Mouse (Mus musculus): ENCODE results near the gene Rsph3b. TPM values are rescaled to one million over a fixed set of nuclear protein-coding genes. Genes with fewer than 3 reads are reported as not detected.
"Not testable (repeated sequence)": the region's sequence is repeated elsewhere in the genome, so short reads cannot be mapped to it uniquely, and the experiment has no call there.

Rsph3b gene
- polyA plus RNA-seq, 1 experiment: 4.9 TPM

DNA sequence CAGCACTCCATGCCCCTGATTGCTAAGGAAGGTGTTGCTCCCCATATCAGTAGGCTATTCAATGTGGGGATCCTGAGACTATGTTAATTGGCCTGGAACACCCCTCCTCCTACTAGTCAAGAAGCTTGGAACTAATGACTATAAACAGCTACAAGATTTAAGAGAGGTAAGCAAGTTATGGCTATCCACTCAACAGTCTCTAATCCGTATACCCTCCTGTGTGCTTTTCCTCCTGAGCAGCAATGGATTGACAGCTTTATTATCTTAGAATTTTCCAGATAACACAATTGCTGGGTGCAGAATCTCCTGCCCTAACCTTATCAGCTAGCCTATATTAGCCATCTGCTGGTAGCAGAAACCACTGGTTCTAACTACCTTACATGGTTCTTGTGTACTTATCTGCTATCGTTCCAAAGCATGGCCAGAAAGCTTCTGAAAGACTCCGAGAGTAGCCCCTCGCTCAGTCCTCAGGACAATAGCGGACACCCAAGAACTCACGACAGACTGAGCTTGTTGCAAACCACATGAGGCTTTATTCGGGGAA lies 28.1 kb downstream of the Rsph3b start:
- H3K4me3 ChIP-seq (replicated peaks; ENCODE audit: control insufficient read depth, low read depth, low read length); H3K4me1 ChIP-seq (ENCODE audit: control insufficient read depth, insufficient read depth, low read length); H3K27ac ChIP-seq (ENCODE audit: control insufficient read depth, insufficient read depth, low read depth, low read length, poor library complexity): not testable (repeated sequence)
- 72% methylated on average over 7 of the region's 7 CpGs for WGBS

GRCm38 (mm10) chr17:6919388-6919787 lies 29.1 kb downstream of the Rsph3b start:
- not testable (repeated sequence) for H3K27ac ChIP-seq (ENCODE audit: control insufficient read depth, insufficient read depth, low read depth, low read length, poor library complexity); H3K4me3 ChIP-seq (replicated peaks; ENCODE audit: control insufficient read depth, low read depth, low read length); H3K4me1 ChIP-seq (ENCODE audit: control insufficient read depth, insufficient read depth, low read length)
- WGBS: 39% methylated on average over 3 of the region's 3 CpGs

DNA sequence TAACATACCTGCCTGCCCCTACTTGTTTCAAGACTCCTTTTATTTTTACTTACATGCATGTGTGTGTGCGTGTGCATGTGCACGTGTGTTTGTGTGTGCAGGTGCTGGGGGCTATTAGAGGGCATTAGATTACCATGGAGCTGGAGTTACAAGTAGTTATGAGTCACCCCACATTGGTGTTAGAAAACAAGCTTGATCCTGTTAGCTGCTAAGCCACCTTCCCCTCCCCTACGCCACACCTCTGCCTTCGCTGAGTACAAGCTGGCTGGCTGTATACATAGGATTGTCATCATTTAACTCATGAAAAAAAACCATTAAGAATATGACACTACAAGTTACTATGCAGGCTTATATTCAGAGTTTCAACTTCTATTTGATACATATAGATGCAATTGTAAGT lies 33.2 kb downstream of the Rsph3b start:
- H3K4me1 ChIP-seq (ENCODE audit: control insufficient read depth, insufficient read depth, low read length); H3K4me3 ChIP-seq (replicated peaks; ENCODE audit: control insufficient read depth, low read depth, low read length); H3K27ac ChIP-seq (ENCODE audit: control insufficient read depth, insufficient read depth, low read depth, low read length, poor library complexity): not testable (repeated sequence)
- 93% methylated on average over 4 of the region's 4 CpGs for WGBS

- not testable (repeated sequence) for H3K4me1 ChIP-seq (ENCODE audit: control insufficient read depth, insufficient read depth, low read length)
- 76% methylated on average over 2 of the region's 6 CpGs for WGBS
Measured at GRCm38 (mm10) chr17:6914066-6914465, 34.4 kb downstream of the Rsph3b start.

DNA sequence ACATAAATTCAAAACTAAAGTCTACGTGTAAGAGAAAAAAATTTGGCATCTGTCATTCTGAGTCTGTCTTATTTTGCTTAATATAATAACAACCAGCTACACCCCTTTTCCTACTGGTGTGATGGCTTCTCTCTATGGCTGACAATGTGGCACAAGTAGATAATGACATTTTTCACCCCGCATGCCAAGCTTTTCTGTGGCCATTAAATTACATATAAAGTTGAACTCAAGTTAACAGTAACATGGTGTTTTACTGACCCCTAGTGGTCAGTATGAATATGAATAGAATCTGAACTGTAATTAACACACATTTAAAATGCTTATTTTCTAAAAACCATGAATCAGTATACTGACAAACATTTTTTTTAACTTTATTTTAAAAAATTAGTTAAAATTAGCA lies 48.1 kb downstream of the Rsph3b start:
- not testable (repeated sequence) for H3K27ac ChIP-seq (ENCODE audit: control insufficient read depth, insufficient read depth, low read depth, low read length, poor library complexity); H3K4me3 ChIP-seq (replicated peaks; ENCODE audit: control insufficient read depth, low read depth, low read length); H3K4me1 ChIP-seq (ENCODE audit: control insufficient read depth, insufficient read depth, low read length)
- 61% methylated on average over 1 of the region's 2 CpGs for WGBS

More at GRCm38 (mm10) chr17:6914066-6914465, 34.4 kb downstream of the Rsph3b start:
- H3K27ac ChIP-seq (ENCODE audit: control insufficient read depth, insufficient read depth, low read depth, low read length, poor library complexity); H3K4me3 ChIP-seq (replicated peaks; ENCODE audit: control insufficient read depth, low read depth, low read length): not testable (repeated sequence)

DNA sequence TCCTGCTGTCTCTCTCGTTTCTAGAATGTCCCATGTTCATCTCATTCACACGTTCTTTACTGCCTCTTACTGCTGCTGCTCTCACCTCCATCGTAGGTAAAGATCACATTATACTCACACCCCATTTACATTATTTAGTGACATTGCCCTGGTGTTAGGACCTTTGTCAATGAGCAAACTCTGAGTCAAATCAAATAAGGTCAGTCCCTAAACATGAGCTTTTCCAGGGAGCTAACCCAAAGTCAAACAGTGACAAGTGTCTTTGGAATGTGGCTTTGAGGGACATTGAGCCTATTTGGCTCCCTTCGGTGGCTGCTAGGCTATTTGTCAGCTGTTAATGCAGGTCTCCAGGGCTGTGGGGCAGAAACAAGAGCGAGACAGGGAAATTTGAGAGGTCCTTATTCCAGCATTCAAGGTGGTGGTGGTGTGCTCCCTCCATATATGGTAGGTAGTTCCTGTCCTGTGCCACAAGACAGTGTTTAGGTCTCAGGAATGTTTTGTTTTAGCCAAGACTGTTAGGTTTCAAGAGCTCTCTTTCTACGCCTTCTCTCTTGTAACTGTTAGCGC lies 50.4 kb downstream of the Rsph3b start:
- not testable (repeated sequence) for H3K27ac ChIP-seq (ENCODE audit: control insufficient read depth, insufficient read depth, low read depth, low read length, poor library complexity); H3K4me3 ChIP-seq (replicated peaks; ENCODE audit: control insufficient read depth, low read depth, low read length); H3K4me1 ChIP-seq (ENCODE audit: control insufficient read depth, insufficient read depth, low read length)
- 85% methylated on average over 7 of the region's 7 CpGs for WGBS

DNA sequence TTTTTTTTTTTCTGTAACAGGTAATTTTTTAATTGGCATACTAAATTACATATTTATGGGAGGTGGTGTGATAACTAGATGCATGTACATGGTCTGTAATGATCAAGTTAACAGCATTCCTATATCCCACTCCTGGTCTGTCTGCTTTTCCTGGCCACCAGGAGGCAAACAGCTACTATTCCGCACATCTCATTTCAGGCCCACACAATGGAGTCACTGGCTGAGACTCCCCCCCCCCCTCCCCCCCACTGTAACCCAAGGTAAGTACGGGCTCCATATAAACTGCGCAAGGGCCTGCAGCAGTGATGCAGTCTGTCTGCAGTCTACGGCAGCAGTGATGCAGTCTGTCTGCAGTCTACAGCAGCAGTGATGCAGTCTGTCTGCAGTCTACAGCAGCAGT lies 51.7 kb downstream of the Rsph3b start:
- no peaks in the 10 kb centered on the region for H3K4me1 ChIP-seq (ENCODE audit: control insufficient read depth, insufficient read depth, low read length)
- no peak overlapping the region for H3K27ac ChIP-seq (ENCODE audit: control insufficient read depth, insufficient read depth, low read depth, low read length, poor library complexity)
- 90% methylated on average over 4 of the region's 4 CpGs for WGBS
- H3K4me3 ChIP-seq (replicated peaks; ENCODE audit: control insufficient read depth, low read depth, low read length): no peak overlapping the region
- TF ChIP-seq POLR2A (IDR thresholded peaks at IDR 0.05; ENCODE audit: borderline replicate concordance, control insufficient read depth, low read depth, low read length) (no peak), CTCF (IDR thresholded peaks at IDR 0.05; ENCODE audit: control insufficient read depth, insufficient read depth, low read length) (no peak)

DNA sequence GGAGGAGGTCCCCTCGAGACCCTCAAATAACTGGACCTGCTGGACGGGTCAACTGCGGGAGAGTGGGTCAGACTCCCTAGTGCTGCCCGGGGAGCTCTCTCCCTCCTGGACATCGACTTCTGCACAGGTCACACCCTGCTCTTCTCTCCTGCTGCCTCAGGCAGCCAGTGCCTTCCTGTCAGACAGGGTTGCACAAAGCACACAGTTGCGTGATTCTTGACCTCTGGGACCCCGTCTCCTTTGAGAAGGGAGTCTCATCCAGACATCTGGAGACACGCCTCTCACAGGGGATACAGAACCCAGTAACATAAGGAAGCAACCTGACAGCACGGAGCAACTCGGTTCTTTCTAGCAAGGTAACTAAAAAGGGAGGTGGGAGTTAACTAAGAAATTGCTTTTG lies 55.1 kb downstream of the Rsph3b start:
- Histone ChIP-seq H3K27ac (ENCODE audit: control insufficient read depth, insufficient read depth, low read depth, low read length, poor library complexity) (no peak overlapping the region), H3K4me1 (ENCODE audit: control insufficient read depth, insufficient read depth, low read length) (no peaks in the 10 kb centered on the region), H3K4me3 (replicated peaks; ENCODE audit: control insufficient read depth, low read depth, low read length) (no peak overlapping the region)
- 92% methylated on average over 10 of the region's 10 CpGs for WGBS
- TF ChIP-seq POLR2A (IDR thresholded peaks at IDR 0.05; ENCODE audit: borderline replicate concordance, control insufficient read depth, low read depth, low read length) (no peak), CTCF (IDR thresholded peaks at IDR 0.05; ENCODE audit: control insufficient read depth, insufficient read depth, low read length) (no peak)

- H3K4me3 ChIP-seq (replicated peaks; ENCODE audit: control insufficient read depth, low read depth, low read length): no peak overlapping the region
- peak overlapping the region; percentile 10; the same call in 1 of the 2 replicates for H3K27ac ChIP-seq (ENCODE audit: control insufficient read depth, insufficient read depth, low read depth, low read length, poor library complexity)
- WGBS: 70% methylated on average over 7 of the region's 7 CpGs
- no peak for TF ChIP-seq CTCF (IDR thresholded peaks at IDR 0.05; ENCODE audit: control insufficient read depth, insufficient read depth, low read length)
- TF ChIP-seq POLR2A (IDR thresholded peaks at IDR 0.05; ENCODE audit: borderline replicate concordance, control insufficient read depth, low read depth, low read length): no peak
- no peaks in the 10 kb centered on the region for H3K4me1 ChIP-seq (ENCODE audit: control insufficient read depth, insufficient read depth, low read length)
Measured at GRCm38 (mm10) chr17:6891966-6892934, 56.2 kb downstream of the Rsph3b start.
